Mouse (Mus musculus): ENCODE measurements at regions not wholly inside any gene's neighbourhood (a gene's known extent, or its start where the extent isn't known, plus 50 kb on each side); places are given as distances from the start of the nearest gene placed in this dataset.

GRCm38 (mm10) chr2:161233155-161233741 is 124.4 kb upstream of the Chd6 start:
- H3K4me1 ChIP-seq (ENCODE audit: control insufficient read depth, insufficient read depth, low read length): no peaks in the 10 kb centered on the region
- H3K9me3 ChIP-seq (replicated peaks; ENCODE audit: control insufficient read depth, low read length): no peaks in the 10 kb centered on the region
- H3K27me3 ChIP-seq (ENCODE audit: control insufficient read depth, insufficient read depth, low read length): no peaks in the 10 kb centered on the region
- H3K4me3 ChIP-seq (ENCODE audit: low read depth, low read length): no peak overlapping the region
- ATAC-seq (replicated peaks; ENCODE audit: insufficient number of reproducible peaks, low FRiP score, low TSS enrichment): no peak
- no peaks in the 10 kb centered on the region for H3K36me3 ChIP-seq (ENCODE audit: control insufficient read depth, insufficient read depth, low read length)
- WGBS (ENCODE audit: insufficient replicate concordance): 83% methylated on average over 9 of the region's 9 CpGs
- H3K9ac ChIP-seq (ENCODE audit: low read depth, low read length): no peak overlapping the region
- H3K27ac ChIP-seq (ENCODE audit: low read depth, low read length): no peak overlapping the region
- H3K4me2 ChIP-seq: no peak overlapping the region

GRCm38 (mm10) chr2:161231405-161231804 is 122.5 kb upstream of the Chd6 start:
- H3K27me3 ChIP-seq (ENCODE audit: control insufficient read depth, insufficient read depth, low read length): no peaks in the 10 kb centered on the region
- no peak overlapping the region for H3K27ac ChIP-seq (ENCODE audit: low read depth, low read length)
- no peaks in the 10 kb centered on the region for H3K36me3 ChIP-seq (ENCODE audit: control insufficient read depth, insufficient read depth, low read length)
- no peak overlapping the region for H3K9ac ChIP-seq (ENCODE audit: low read depth, low read length)
- H3K9me3 ChIP-seq (replicated peaks; ENCODE audit: control insufficient read depth, low read length): no peaks in the 10 kb centered on the region
- no peaks in the 10 kb centered on the region for H3K4me1 ChIP-seq (ENCODE audit: control insufficient read depth, insufficient read depth, low read length)
- H3K4me2 ChIP-seq: no peak overlapping the region
- no peak overlapping the region for H3K4me3 ChIP-seq (ENCODE audit: low read depth, low read length)
- WGBS (ENCODE audit: insufficient replicate concordance): 35% methylated on average over 4 of the region's 4 CpGs
- no peak for ATAC-seq (replicated peaks; ENCODE audit: insufficient number of reproducible peaks, low FRiP score, low TSS enrichment)

GRCm38 (mm10) chr2:161215736-161216135 is 106.9 kb upstream of the Chd6 start:
- H3K9me3 ChIP-seq (replicated peaks; ENCODE audit: control insufficient read depth, low read length): no peaks in the 10 kb centered on the region
- 73% methylated on average over 8 of the region's 8 CpGs for WGBS (ENCODE audit: insufficient replicate concordance)
- H3K4me3 ChIP-seq (ENCODE audit: low read depth, low read length): no peak overlapping the region
- no peak overlapping the region for H3K9ac ChIP-seq (ENCODE audit: low read depth, low read length)
- H3K27me3 ChIP-seq (ENCODE audit: control insufficient read depth, insufficient read depth, low read length): no peaks in the 10 kb centered on the region
- ATAC-seq (replicated peaks; ENCODE audit: insufficient number of reproducible peaks, low FRiP score, low TSS enrichment): no peak
- H3K4me2 ChIP-seq: no peak overlapping the region
- H3K4me1 ChIP-seq (ENCODE audit: control insufficient read depth, insufficient read depth, low read length): no peaks in the 10 kb centered on the region
- no peak overlapping the region for H3K27ac ChIP-seq (ENCODE audit: low read depth, low read length)
- no peaks in the 10 kb centered on the region for H3K36me3 ChIP-seq (ENCODE audit: control insufficient read depth, insufficient read depth, low read length)

DNA sequence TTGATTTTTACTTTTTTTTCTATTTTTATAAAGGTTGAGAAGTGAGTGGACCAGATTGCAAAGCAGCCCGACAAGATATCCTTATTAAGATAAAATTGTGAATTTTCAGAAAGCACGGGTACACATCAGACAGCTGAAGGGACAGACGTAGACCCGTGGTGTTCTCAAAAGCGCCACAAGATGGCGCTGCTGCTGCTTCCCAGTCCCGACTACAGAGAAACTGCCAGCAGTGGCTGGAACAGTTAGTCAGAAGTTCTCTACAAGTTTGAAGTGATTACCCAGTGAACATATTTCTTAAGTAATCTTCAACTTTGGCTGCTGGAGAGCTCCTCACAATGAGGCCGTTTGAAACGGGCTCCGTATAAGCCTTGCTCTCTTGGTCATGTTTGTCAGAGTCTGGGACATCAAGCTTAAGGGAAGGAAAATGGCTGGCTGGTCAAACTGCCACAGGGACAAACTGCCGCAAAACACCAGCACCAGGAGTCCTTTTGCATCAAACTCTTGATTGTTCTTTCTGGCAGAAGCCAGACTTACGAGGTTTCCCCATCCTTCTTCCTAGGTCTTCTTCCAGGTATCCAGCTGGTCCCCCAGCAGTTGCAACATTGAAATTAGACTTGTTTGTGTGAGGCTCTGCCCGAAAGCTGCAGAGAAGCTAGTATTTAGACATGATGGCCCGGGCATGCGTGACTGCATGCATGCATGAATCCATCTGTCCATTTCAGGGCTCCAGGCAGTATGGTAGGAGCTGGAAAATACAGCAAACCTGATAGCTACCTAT is 106.0 kb upstream of the Chd6 start:
- Histone ChIP-seq H3K4me2 (no peak overlapping the region), H3K9ac (ENCODE audit: low read depth, low read length) (no peak overlapping the region), H3K4me3 (ENCODE audit: low read depth, low read length) (no peak overlapping the region), H3K4me1 (ENCODE audit: control insufficient read depth, insufficient read depth, low read length) (no peaks in the 10 kb centered on the region), H3K36me3 (ENCODE audit: control insufficient read depth, insufficient read depth, low read length) (no peaks in the 10 kb centered on the region), H3K27me3 (ENCODE audit: control insufficient read depth, insufficient read depth, low read length) (no peaks in the 10 kb centered on the region), H3K27ac (ENCODE audit: low read depth, low read length) (no peak overlapping the region), H3K9me3 (replicated peaks; ENCODE audit: control insufficient read depth, low read length) (no peaks in the 10 kb centered on the region)
- peak; percentile 52; the same call in 1 of the 2 replicates for ATAC-seq (replicated peaks; ENCODE audit: insufficient number of reproducible peaks, low FRiP score, low TSS enrichment)
- WGBS (ENCODE audit: insufficient replicate concordance): 22% methylated on average over 15 of the region's 15 CpGs

DNA sequence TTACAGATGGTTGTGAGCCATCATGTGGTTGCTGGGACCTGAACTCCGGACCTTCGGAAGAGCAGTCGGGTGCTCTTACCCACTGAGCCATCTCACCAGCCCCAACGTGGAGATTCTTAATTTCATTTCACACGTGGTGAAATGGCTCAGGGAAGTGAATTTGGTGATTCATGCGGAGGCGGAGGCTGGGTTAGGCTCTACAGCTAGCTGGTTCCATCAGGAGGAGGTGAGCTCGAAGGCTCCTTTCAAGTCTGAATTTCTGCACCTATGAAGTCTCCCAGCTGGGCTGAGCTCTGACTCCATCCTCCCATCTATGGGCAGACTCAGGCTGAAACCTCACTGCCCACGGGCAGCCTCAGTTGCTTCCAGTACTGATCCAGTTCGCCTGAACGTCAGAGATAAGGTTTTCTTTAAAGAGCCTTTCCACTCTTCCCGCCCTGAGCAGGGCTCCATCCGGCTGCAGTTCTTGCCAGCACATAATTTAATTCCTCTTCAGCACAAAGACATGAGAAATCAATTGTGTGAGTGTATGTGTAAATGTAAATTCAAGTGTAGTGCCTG is 103.5 kb upstream of the Chd6 start:
- no peak overlapping the region for H3K9ac ChIP-seq (ENCODE audit: low read depth, low read length)
- no peak for ATAC-seq (replicated peaks; ENCODE audit: insufficient number of reproducible peaks, low FRiP score, low TSS enrichment)
- no peaks in the 10 kb centered on the region for H3K4me1 ChIP-seq (ENCODE audit: control insufficient read depth, insufficient read depth, low read length)
- H3K4me3 ChIP-seq (ENCODE audit: low read depth, low read length): no peak overlapping the region
- H3K4me2 ChIP-seq: no peak overlapping the region
- WGBS (ENCODE audit: insufficient replicate concordance): 69% methylated on average over 13 of the region's 13 CpGs
- H3K27me3 ChIP-seq (ENCODE audit: control insufficient read depth, insufficient read depth, low read length): no peaks in the 10 kb centered on the region
- no peaks in the 10 kb centered on the region for H3K9me3 ChIP-seq (replicated peaks; ENCODE audit: control insufficient read depth, low read length)
- no peaks in the 10 kb centered on the region for H3K36me3 ChIP-seq (ENCODE audit: control insufficient read depth, insufficient read depth, low read length)
- no peak overlapping the region for H3K27ac ChIP-seq (ENCODE audit: low read depth, low read length)

- Histone ChIP-seq H3K4me2 (no peak overlapping the region), H3K36me3 (ENCODE audit: control insufficient read depth, insufficient read depth, low read length) (no peaks in the 10 kb centered on the region), H3K4me1 (ENCODE audit: control insufficient read depth, insufficient read depth, low read length) (no peaks in the 10 kb centered on the region), H3K9me3 (replicated peaks; ENCODE audit: control insufficient read depth, low read length) (no peaks in the 10 kb centered on the region), H3K27ac (ENCODE audit: low read depth, low read length) (no peak overlapping the region), H3K27me3 (ENCODE audit: control insufficient read depth, insufficient read depth, low read length) (no peaks in the 10 kb centered on the region), H3K4me3 (ENCODE audit: low read depth, low read length) (no peak overlapping the region), H3K9ac (ENCODE audit: low read depth, low read length) (no peak overlapping the region)
- ATAC-seq (replicated peaks; ENCODE audit: insufficient number of reproducible peaks, low FRiP score, low TSS enrichment): no peak
- 88% methylated on average over 7 of the region's 7 CpGs for WGBS (ENCODE audit: insufficient replicate concordance)
Measured at GRCm38 (mm10) chr2:161196713-161197372, 88.0 kb upstream of the Chd6 start.

GRCm38 (mm10) chr2:161187516-161187915 is 78.6 kb upstream of the Chd6 start:
- ATAC-seq (replicated peaks; ENCODE audit: insufficient number of reproducible peaks, low FRiP score, low TSS enrichment): no peak
- Histone ChIP-seq H3K9me3 (replicated peaks; ENCODE audit: control insufficient read depth, low read length) (no peaks in the 10 kb centered on the region), H3K9ac (ENCODE audit: low read depth, low read length) (no peak overlapping the region), H3K4me3 (ENCODE audit: low read depth, low read length) (no peak overlapping the region), H3K36me3 (ENCODE audit: control insufficient read depth, insufficient read depth, low read length) (no peaks in the 10 kb centered on the region), H3K27ac (ENCODE audit: low read depth, low read length) (no peak overlapping the region), H3K4me1 (ENCODE audit: control insufficient read depth, insufficient read depth, low read length) (no peaks in the 10 kb centered on the region), H3K27me3 (ENCODE audit: control insufficient read depth, insufficient read depth, low read length) (no peaks in the 10 kb centered on the region), H3K4me2 (no peak overlapping the region)
- WGBS (ENCODE audit: insufficient replicate concordance): 24% methylated on average over 1 of the region's 1 CpGs

- no peak overlapping the region for H3K4me3 ChIP-seq (ENCODE audit: low read depth, low read length)
- H3K27ac ChIP-seq (ENCODE audit: low read depth, low read length): no peak overlapping the region
- H3K9me3 ChIP-seq (replicated peaks; ENCODE audit: control insufficient read depth, low read length): no peaks in the 10 kb centered on the region
- no peak overlapping the region for H3K9ac ChIP-seq (ENCODE audit: low read depth, low read length)
- H3K27me3 ChIP-seq (ENCODE audit: control insufficient read depth, insufficient read depth, low read length): no peaks in the 10 kb centered on the region
- no peak overlapping the region for H3K4me2 ChIP-seq
- ATAC-seq (replicated peaks; ENCODE audit: insufficient number of reproducible peaks, low FRiP score, low TSS enrichment): no peak
- no peaks in the 10 kb centered on the region for H3K4me1 ChIP-seq (ENCODE audit: control insufficient read depth, insufficient read depth, low read length)
- no peaks in the 10 kb centered on the region for H3K36me3 ChIP-seq (ENCODE audit: control insufficient read depth, insufficient read depth, low read length)
Measured at GRCm38 (mm10) chr2:161185122-161185521, 76.2 kb upstream of the Chd6 start.

All from heart, embryonic 11.5 days (tissue).